Mouse (Mus musculus) gastrocnemius, postnatal 14 days (tissue): ENCODE measurements around the gene Iqcf1. TPM values are rescaled to one million over a fixed set of nuclear protein-coding genes. Genes with fewer than 3 reads are reported as not detected.
"Not testable (repeated sequence)": the region's sequence is repeated elsewhere in the genome, so short reads cannot be mapped to it uniquely, and the experiment has no call there.

Source experiments
- DNase-seq: peaks from one replicate; pipeline ENCODE4 v3.0.0; 2021; ENCODE audit warnings: mixed read lengths
- intact Hi-C: fragments of 180-260 bp; cut with DNase I; formaldehyde crosslinking; loops from one replicate; pipeline ENCODE4 v1.15.1; 2025; ENCODE audit warnings: low total_unique reads
- total RNA-seq, 2 experiments: library from RNA; stranded (reverse); gene quantifications; 2 replicates each; pipeline ENCODE4 v1.2.3; 2021

Iqcf1 gene
- total RNA-seq, 2 experiments from 2014 or later = not detected

DNA sequence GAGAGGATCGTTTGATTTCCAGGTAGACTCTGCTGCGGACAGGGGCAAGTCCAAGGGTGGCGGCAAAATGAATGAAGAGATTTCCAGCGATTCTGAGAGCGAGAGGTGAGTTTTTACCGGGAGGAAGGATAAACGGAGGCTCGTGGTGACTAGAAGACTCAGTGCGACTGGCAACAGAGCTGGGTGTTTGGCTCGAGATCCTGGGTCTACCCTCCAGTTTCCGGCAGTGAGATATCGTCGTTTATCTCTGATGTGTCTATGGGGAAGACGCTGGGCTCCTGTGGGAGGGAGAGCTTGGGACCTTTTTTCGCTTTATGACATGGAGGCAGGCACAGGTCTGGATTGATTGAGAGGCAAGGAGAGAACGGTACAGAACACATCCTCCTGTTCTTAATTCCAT lies 22.1 kb upstream of the Iqcf1 start:
- intact Hi-C loops = no loop called here
- DNase-seq = no peak

DNA sequence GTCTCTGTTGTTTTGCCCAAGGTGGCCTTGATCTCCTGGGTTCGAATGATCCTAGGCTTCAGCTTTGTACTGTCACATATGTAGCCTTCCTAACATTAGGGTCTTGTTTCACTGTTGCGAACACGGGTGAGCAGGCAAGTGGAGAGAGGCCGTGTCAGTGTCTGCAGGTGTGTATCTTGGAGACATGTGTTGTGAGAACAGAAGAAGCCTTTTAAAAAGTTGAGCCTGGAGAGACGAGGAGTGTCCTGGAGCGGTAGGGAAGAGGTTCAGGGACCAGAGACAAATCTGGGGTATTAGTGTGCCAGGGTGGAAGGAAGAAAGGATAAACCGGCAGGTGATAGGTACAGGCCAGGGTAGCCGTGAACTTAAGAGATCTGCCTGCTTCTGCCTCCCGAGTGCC lies 21.7 kb upstream of the Iqcf1 start:
- peak; percentile 0 for DNase-seq
- intact Hi-C loops = no loop called here

GRCm38 (mm10) chr9:106480541-106480940 lies 19.2 kb upstream of the Iqcf1 start:
- no peak for DNase-seq
- intact Hi-C loops = no loop called here

GRCm38 (mm10) chr9:106481075-106481474 lies 18.7 kb upstream of the Iqcf1 start:
- intact Hi-C loops = no loop called here
- no peak for DNase-seq

- intact Hi-C loops = no loop called here
- no peak for DNase-seq
These were observed 18.1 kb upstream of the Iqcf1 start for GRCm38 (mm10) chr9:106481676-106482075.

GRCm38 (mm10) chr9:106482578-106483115 lies 17.1 kb upstream of the Iqcf1 start:
- intact Hi-C loops = no loop called here
- DNase-seq = no peak

- intact Hi-C loops = no loop called here
- DNase-seq = no peak
These were observed 16.6 kb upstream of the Iqcf1 start for GRCm38 (mm10) chr9:106483136-106483535.

DNA sequence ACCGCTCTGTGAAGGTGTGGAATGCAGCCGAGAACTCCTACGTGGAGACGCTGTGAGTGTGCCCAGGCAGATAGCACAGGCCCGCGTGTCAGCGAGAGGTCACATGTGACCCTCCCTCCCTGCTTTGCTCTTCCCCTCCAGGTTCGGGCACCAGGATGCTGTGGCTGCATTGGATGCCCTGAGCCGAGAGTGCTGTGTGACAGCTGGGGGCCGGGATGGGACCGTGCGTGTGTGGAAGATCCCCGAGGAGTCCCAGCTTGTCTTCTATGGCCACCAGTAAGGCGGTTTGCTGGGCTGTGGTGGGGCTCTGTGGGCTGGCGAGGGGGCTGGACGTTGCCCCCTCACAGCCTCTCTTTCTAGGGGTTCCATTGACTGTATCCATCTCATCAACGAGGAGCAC lies 16.2 kb upstream of the Iqcf1 start:
- DNase-seq = no peak

DNA sequence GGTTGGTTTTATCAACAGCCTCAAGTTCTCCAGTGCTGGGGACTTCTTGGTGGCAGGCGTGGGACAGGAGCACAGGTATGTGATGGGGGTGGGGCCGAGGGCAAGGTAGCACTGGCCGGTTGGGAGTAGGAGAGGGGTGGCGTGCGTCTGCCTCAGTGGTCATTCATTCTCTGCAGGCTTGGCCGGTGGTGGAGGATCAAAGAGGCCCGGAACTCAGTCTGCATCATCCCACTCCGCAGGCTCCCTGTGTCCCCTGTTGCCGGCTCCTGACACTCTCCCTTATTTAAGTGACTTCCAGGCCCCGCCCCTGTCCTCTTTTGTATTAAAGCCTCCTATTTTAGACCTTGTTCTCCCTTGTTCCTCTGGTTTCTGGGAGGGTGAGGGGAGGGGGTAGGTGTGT lies 14.7 kb upstream of the Iqcf1 start:
- intact Hi-C loops = no loop called here

More for the DNA sequence above, 16.2 kb upstream of the Iqcf1 start:
- intact Hi-C loops = no loop called here

GRCm38 (mm10) chr9:106487602-106488001 lies 12.2 kb upstream of the Iqcf1 start:
- intact Hi-C loops = not testable (repeated sequence)

More for the DNA sequence above, 14.7 kb upstream of the Iqcf1 start:
- no peak for DNase-seq

GRCm38 (mm10) chr9:106501846-106502245 lies 2.1 kb downstream of the Iqcf1 start:
- DNase-seq = no peak
- intact Hi-C loops = no loop called here

More at GRCm38 (mm10) chr9:106487602-106488001, 12.2 kb upstream of the Iqcf1 start:
- not testable (repeated sequence) for DNase-seq

DNA sequence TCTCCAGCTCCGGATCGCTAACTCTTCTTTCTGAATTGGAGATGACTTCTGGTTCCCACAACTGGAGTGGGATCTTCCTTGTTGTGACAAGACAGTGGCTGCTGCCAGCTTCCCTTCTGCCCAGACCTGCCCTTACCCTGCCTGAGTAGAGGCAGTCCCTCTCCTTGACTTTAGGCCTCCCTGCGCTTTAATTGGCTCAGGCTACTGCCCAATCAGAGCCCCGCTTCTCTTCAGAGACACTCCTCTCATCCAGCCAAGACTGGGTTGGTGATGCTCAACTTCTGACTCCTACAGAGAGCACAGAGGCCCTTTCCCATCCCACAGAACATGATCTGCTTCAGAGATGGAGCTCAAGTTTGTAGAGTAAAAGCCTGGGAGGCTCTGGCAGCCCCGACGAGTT lies 4.5 kb downstream of the Iqcf1 start:
- intact Hi-C loops = no loop called here
- DNase-seq = no peak

DNA sequence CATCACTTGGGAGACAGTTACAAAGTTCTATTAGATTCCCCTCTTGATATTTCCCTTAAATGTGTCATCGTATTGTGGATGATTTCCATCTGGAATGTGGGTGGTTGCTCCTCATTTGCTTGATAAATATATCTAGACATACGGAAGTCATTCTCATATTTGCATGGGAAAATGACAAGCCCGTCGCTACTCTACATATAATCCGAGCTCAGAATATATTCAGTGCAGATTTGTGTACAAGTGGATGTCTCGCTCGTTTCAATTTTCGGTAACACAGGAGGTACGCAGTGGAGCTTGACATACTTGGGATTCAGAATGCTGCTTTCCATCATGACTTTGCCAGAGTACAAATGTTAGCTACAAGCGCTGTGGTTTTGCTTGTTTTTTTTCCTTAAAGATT lies 9.6 kb downstream of the Iqcf1 start:
- intact Hi-C loops = no loop called here
- DNase-seq = no peak

GRCm38 (mm10) chr9:106512729-106513450 lies 13.1 kb downstream of the Iqcf1 start:
- intact Hi-C loops = no loop called here
- DNase-seq = no peak

DNA sequence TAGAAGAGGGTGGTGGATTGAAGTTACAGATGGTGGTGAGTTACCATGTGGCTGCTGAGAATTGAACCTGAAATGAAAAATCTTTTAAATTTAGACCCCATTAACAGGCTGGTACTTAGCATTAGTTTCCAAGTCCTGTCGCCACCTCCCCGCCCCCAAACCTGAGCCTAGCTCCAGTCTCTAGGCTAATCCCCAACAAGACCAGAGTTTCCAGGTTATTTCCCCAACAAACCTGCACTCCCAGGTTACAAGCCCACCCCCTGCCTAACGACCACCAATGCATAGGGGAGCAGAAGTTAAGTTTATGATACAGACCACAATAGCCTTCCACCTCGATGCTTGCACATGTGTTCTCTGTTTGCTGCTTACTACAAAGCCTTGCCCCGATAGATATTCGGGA lies 13.8 kb downstream of the Iqcf1 start:
- no peak for DNase-seq
- intact Hi-C loops = no loop called here

DNA sequence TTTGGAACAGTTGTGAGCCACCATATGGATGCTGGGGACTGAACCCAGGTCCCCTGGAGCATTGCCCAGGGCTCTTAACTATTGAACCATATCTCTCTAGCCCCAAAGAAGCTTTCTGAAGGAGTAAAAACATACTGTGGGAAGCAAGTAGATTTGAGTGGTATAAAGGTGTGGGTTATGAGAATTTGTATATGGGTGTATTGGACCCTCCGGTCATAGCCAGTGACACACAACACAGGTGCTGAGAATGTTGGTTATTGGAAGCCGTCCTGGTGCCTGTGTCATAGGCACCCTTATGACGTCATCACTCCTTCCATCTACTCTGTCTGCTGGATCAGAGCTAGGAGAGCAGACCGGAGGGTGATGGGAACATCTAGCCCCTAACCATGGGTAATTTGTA lies 14.5 kb downstream of the Iqcf1 start, which contains the start of gene Iqcf5:
Gene Iqcf5, plus strand, starts transcription at position 301 of the 400 bp plus-strand sequence.
- no peak for DNase-seq
- intact Hi-C loops = no loop called here

DNA sequence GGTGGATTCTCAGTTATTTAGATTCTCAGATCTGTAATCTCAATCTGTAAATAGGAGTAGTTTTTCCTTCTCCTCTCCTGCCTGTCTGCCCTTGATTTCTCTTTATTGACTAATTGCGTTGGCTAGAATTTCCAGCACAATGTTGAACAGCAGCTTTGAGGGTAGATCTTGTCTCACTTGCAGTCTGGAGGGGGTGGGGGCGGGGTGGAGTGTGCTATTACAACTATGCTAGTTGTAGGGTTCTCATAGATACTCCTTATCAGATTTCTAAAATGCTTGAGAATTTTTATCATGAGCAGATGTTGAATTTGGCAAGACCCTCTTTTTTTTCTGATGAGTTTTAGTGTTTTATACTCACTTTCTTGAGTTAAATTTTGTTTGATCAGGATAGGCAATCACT lies 19.7 kb downstream of the Iqcf1 start:
- no peak for DNase-seq
- intact Hi-C loops = no loop called here

GRCm38 (mm10) chr9:106519909-106520308 lies 20.1 kb downstream of the Iqcf1 start:
- no peak for DNase-seq

DNA sequence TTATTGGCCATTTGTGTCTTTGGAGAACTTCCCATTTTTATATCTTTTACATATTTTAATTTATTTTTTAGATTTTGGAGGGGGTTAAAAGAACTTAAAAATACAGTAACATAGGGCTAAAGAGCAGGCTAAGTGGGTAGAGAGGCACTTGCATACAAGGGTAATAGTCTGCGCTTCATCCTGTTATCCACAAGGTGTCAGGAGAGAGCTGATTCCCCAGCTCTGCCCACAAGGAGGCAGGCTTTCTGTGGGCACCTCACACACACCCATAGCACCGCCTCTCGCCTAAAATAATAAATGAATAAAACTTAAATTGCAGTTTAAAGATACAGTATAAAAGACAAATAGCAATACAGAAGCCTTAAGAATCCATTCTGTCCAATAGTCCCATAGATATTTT lies 32.1 kb downstream of the Iqcf1 start:
- intact Hi-C loops = no loop called here
- DNase-seq = no peak

More at GRCm38 (mm10) chr9:106519909-106520308, 20.1 kb downstream of the Iqcf1 start:
- intact Hi-C loops = no loop called here

- no peak for DNase-seq
- intact Hi-C loops = no loop called here
These were observed 34.5 kb downstream of the Iqcf1 start for GRCm38 (mm10) chr9:106534296-106534695.

- intact Hi-C loops = no loop called here
- no peak for DNase-seq
These were observed 35.2 kb downstream of the Iqcf1 start for GRCm38 (mm10) chr9:106534975-106535374.
